Mouse (Mus musculus): ENCODE results near the gene Sh3pxd2b. TPM values are rescaled to one million over a fixed set of nuclear protein-coding genes. Genes with fewer than 3 reads are reported as not detected.
A peak's percentile ranks its signal among the peaks of the same experiment; 100 is the strongest.
"Not testable (repeated sequence)": the region's sequence is repeated elsewhere in the genome, so short reads cannot be mapped to it uniquely, and the experiment has no call there.

Sh3pxd2b gene
- 7.4 and 9.4 TPM in 2 replicates for polyA plus RNA-seq (2015; fragmentation: Nextera tagmentation; extraction: Ambion mirVana)

DNA sequence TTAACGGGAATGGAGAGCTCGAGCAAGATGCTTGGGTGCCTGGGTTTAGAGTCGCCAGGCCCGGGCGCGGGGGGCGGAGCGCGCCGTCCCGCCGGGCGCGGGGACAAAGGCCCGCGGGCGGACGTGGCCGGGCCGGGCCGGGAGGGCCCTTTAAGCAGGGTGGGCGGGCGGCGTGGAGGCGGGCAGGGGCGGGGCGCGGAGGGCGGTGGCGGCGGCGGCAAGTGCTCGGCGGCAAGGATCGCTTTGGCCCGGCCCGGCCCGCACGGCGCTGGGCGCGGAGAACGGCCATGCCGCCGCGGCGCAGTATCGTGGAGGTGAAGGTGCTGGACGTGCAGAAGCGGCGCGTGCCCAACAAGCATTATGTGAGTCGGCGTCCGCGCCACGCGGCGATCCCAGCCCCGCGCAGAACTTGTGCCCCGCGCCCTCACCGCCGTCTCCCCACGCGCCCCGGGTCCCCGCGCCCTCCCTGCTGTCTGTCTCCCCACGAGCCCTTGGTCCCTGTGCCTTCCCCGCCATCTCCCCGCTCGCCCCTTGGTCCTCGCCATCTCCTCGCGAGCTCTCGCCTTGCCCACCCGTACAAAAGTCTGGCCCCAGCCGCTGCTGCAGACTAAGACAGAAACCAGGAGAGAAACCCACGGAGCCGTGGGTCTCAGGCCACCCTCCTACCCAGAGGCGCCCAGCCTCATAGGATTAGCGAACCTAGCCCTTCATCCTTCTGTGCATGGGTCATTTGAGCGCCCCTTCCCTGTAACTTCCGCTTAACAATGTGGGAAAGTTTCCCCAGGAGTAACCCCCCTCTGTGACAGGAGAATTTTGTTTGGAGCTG is at the start of gene Sh3pxd2b:
Sh3pxd2b (plus strand) TSS at position 214 of the 826 bp plus-strand sequence.
- no peaks in the 10 kb centered on the region; the same call in 1 of the 2 replicates for H3K4me1 ChIP-seq (ENCODE audit: insufficient read depth, low read depth, low read length)
- H3K4me2 ChIP-seq (replicated peaks; ENCODE audit: low read depth, low read length) = peak within 1 kb of the TSS; percentile 82
- ATAC-seq = peak; percentile 82
- peak within 1 kb of the TSS; percentile 76 for H3K9ac ChIP-seq (replicated peaks; ENCODE audit: low read depth)
- peak; percentile 73 for DNase-seq (ENCODE audit: low spot score)
- no peaks in the 10 kb centered on the region for H3K36me3 ChIP-seq (ENCODE audit: insufficient read depth, low read length)
- H3K4me3 ChIP-seq (ENCODE audit: low read depth, low read length) = peak within 1 kb of the TSS; percentile 81
- H3K27me3 ChIP-seq (replicated peaks; ENCODE audit: insufficient read depth, low read length) = no peaks in the 10 kb centered on the region
- WGBS = under 1% methylated on average over 71 of the region's 86 CpGs
- no peaks in the 10 kb centered on the region for H3K9me3 ChIP-seq (ENCODE audit: low read length)
- TF ChIP-seq EP300 (IDR thresholded peaks at IDR 0.05) (no peak), CTCF (IDR thresholded peaks at IDR 0.05) (no peak)
- H3K27ac ChIP-seq (ENCODE audit: low read length) = peak within 1 kb of the TSS; percentile 77

DNA sequence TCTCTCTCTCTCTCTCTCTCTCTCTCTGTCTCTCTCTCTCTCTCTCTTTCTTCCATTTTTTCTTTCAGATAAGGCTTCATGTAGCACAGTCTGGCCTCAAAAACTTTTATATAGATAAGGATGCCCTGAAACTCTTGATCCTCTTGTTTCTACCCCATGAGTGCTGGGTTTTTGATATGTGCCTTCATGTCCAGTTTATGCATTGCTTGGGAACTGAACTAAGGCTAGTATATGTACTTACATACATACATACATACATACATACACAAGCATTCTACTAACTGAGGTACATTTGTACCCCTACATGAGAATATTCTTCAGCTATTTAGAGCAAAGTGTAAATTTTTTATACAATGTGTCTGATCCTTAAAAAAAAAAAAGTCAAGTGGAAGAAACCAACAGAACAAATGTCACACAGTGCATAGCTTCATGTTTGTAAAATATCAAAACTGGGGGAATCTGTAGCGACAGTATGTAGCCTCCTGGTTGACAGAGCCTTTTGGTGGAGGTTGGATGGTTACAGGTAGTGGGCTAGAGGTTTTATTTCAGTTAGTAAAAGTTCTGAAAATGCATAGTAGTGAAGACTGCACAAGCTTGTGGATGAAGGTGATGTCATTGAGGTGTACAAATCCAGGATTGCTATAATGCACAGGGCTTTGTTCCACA is 49.6 kb upstream of the Sh3pxd2b start:
- Histone ChIP-seq H3K4me2 (replicated peaks; ENCODE audit: low read depth, low read length) (no peak overlapping the region), H3K9me3 (ENCODE audit: low read length) (no peaks in the 10 kb centered on the region), H3K9ac (replicated peaks; ENCODE audit: low read depth) (no peak overlapping the region), H3K4me3 (ENCODE audit: low read depth, low read length) (no peak overlapping the region), H3K27ac (ENCODE audit: low read length) (no peak overlapping the region), H3K27me3 (replicated peaks; ENCODE audit: insufficient read depth, low read length) (no peaks in the 10 kb centered on the region), H3K4me1 (ENCODE audit: insufficient read depth, low read depth, low read length) (no peaks in the 10 kb centered on the region), H3K36me3 (ENCODE audit: insufficient read depth, low read length) (no peaks in the 10 kb centered on the region)
- TF ChIP-seq CTCF (IDR thresholded peaks at IDR 0.05) = no peak
- no peak for TF ChIP-seq EP300 (IDR thresholded peaks at IDR 0.05)
- ATAC-seq (no peak), DNase-seq (ENCODE audit: low spot score) (no peak)
- 85% methylated on average over 1 of the region's 1 CpGs for WGBS

DNA sequence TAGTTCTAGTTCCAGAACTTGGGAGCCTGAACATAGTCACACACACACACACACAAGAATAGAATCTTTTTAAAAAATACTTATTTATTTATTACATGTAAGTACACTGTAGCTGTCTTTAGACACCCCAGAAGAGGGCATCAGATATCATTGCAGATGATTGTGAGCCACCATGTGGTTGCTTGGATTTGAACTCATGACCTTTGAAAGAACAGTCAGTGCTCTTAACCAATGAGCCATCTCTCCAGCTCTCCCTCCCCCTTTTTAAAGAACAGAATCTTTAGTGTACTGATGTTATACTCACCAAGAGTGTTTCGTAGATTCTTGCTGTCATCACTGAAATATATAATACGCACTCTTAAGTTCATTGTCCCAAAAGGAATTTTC is 49.1 kb upstream of the Sh3pxd2b start:
- H3K4me1 ChIP-seq (ENCODE audit: insufficient read depth, low read depth, low read length) = no peaks in the 10 kb centered on the region
- ATAC-seq (no peak), DNase-seq (ENCODE audit: low spot score) (no peak)
- H3K27ac ChIP-seq (ENCODE audit: low read length) = no peak overlapping the region
- 93% methylated on average over 2 of the region's 2 CpGs for WGBS
- H3K4me3 ChIP-seq (ENCODE audit: low read depth, low read length) = no peak overlapping the region
- H3K27me3 ChIP-seq (replicated peaks; ENCODE audit: insufficient read depth, low read length) = no peaks in the 10 kb centered on the region
- H3K36me3 ChIP-seq (ENCODE audit: insufficient read depth, low read length) = no peaks in the 10 kb centered on the region
- TF ChIP-seq CTCF (IDR thresholded peaks at IDR 0.05) = no peak
- TF ChIP-seq EP300 (IDR thresholded peaks at IDR 0.05) = no peak
- H3K9me3 ChIP-seq (ENCODE audit: low read length) = no peaks in the 10 kb centered on the region
- H3K9ac ChIP-seq (replicated peaks; ENCODE audit: low read depth) = no peak overlapping the region
- H3K4me2 ChIP-seq (replicated peaks; ENCODE audit: low read depth, low read length) = no peak overlapping the region

DNA sequence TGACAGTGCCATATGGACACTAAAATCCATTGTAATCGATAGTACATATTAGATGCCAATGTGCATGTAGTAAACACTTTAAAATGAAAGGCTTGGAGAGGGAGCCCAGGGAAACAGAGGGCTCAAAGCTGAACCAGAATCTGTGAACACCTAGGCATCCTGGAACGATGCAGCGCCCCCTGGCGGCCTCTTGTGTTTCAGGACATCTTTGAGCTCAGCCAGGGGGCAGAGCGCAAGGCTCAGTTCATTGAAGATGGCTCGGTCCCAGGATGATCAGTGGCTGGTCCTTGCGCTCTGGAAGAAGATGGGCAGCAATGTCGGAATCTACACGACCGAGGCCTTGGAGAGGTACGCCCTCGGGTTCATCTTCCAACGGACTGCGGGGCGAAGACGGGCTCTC is 47.8 kb upstream of the Sh3pxd2b start, which contains the start of gene Hbq1a:
Hbq1a (plus strand) TSS at position 205 of the 400 bp plus-strand sequence.
- H3K4me2 ChIP-seq (replicated peaks; ENCODE audit: low read depth, low read length); H3K27me3 ChIP-seq (replicated peaks; ENCODE audit: insufficient read depth, low read length); H3K9ac ChIP-seq (replicated peaks; ENCODE audit: low read depth); H3K36me3 ChIP-seq (ENCODE audit: insufficient read depth, low read length); H3K9me3 ChIP-seq (ENCODE audit: low read length); H3K4me3 ChIP-seq (ENCODE audit: low read depth, low read length); H3K4me1 ChIP-seq (ENCODE audit: insufficient read depth, low read depth, low read length); H3K27ac ChIP-seq (ENCODE audit: low read length): not testable (repeated sequence)
- DNase-seq (ENCODE audit: low spot score) = peak; percentile 15
- ATAC-seq = peak; percentile 28
- peak; percentile 83 for TF ChIP-seq CTCF (IDR thresholded peaks at IDR 0.05)
- WGBS = 6% methylated on average over 16 of the region's 16 CpGs

DNA sequence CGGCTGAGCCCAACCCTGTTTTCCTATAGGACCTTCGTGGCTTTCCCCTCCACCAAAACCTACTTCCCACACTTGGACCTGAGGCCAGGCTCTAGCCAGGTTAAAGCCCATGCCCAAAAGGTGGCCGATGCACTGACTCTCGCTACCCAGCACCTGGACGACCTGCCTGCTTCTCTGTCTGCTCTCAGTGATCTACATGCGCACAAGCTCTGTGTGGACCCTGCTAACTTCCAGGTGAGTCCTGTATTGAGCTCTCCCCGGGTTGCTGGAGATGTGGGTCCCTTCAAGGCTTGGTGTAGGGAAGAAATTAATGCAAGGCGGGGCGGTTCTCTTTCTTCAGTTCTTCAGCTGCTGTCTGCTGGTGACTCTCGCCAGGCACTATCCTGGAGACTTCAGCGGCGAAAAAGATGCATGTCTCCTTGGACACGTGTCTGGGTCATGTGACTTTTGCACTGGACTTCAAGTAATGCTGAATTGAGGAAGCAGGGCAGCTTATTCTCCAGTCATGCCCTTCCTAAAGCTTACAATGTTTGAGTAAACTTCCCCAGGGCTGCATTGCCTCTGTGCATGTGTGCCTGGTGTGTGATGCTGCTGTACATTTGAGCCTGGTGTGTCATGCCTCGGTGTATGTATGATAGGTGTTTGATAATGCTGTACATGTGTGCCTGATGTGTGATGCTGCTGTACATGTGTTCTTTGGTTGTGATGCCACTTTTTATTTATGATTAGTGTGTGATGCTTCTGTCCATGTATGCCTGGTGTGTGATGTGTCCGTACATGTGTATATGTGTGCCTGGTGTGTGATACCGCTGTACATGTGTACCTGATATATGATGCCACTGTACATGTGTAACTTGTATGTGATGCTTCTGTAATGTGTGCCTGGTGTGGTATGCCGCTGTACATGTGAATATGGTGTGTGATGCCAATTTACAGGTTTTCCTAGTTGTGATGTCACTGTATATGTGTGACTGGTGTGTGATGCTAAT is 47.0 kb upstream of the Sh3pxd2b start:
- H3K9ac ChIP-seq (replicated peaks; ENCODE audit: low read depth) = no peak overlapping the region
- DNase-seq (ENCODE audit: low spot score) = no peak
- H3K4me3 ChIP-seq (ENCODE audit: low read depth, low read length) = no peak overlapping the region
- H3K9me3 ChIP-seq (ENCODE audit: low read length) = no peaks in the 10 kb centered on the region
- no peak overlapping the region for H3K4me2 ChIP-seq (replicated peaks; ENCODE audit: low read depth, low read length)
- no peaks in the 10 kb centered on the region for H3K36me3 ChIP-seq (ENCODE audit: insufficient read depth, low read length)
- no peak for TF ChIP-seq CTCF (IDR thresholded peaks at IDR 0.05)
- TF ChIP-seq EP300 (IDR thresholded peaks at IDR 0.05) = no peak
- ATAC-seq = 0 out of 2 replicates have a peak, but pooled peaks have one; percentile 1
- whole genome bisulfite sequencing = 53% methylated on average over 14 of the region's 17 CpGs
- H3K4me1 ChIP-seq (ENCODE audit: insufficient read depth, low read depth, low read length) = no peaks in the 10 kb centered on the region
- no peak overlapping the region for H3K27ac ChIP-seq (ENCODE audit: low read length)
- no peaks in the 10 kb centered on the region for H3K27me3 ChIP-seq (replicated peaks; ENCODE audit: insufficient read depth, low read length)

Measured in lung, postnatal 0 days (tissue).